Mouse (Mus musculus) cerebellum, adult 2 months (tissue): ENCODE measurements around the gene Olfr152.

Experiments
- CTCF ChIP-seq: fragments of 200-500 bp; IDR thresholded peaks from 2 replicates; pipeline ENCODE4 v1.5.1; 2011; ENCODE audit warnings: low read depth, mild to moderate bottlenecking, control low read depth, low read length, moderate library complexity, borderline replicate concordance; ENCODE audit not compliant: insufficient read depth
- POLR2A ChIP-seq: fragments of 200-500 bp; IDR thresholded peaks from 2 replicates; pipeline ENCODE4 v1.6.1; 2011; ENCODE audit warnings: low read length, control low read depth, borderline replicate concordance; ENCODE audit not compliant: insufficient read depth

DNA sequence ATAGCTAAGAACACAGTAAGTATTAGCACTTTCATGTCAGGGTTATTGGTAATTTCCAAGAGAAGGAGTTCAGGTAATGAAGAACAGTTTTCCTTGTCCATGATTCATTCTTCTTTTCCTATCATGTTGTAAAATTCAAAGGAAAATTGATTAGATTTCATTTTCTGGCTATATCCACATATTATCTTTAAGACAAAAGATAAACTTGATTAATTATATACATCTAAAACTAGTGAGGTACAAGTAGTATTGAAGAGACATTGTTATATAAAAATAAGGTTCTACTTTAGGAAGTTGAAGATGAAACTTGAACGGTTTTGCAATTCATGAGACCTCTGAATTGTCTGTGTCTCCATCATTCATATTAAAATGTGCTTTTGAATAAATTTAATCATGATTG, 25.4 kb upstream of the Olfr152 start, which contains the start of gene Olfr1141:
- TF ChIP-seq POLR2A (no peak), CTCF (no peak)
